15 mouse cellular contexts compared by ENCODE assay signal in the genomic region with DNA sequence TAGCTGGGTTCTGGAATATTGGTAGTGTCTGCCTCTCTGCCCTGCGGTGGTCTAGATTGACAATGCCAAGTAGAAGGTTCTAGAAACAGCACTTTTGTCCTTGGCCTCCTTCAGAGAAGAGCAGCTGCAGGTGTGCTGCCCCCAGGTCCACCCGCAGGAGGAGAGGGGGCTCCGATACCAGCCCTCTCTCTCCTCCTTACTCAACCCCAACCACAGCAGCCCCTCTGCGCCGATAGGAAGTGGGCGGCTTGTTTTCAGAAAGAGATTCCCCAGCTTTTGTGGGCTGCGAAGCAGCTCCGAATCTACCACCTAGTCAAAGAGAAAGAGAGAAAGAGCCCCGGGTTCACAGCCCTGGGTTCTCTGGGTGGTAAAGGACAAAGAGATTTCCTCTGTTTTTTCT. TPM values are rescaled to one million over a fixed set of nuclear protein-coding genes. Genes with fewer than 3 reads are reported as not detected.
"Had no signal": no experiment of that assay in that cellular context is flagged by ENCODE, and none has a peak within 500 bp of the region (broad histone marks: within the 10 kb centered on the region; RNA-seq: fewer than 3 reads in every experiment).

No protein-coding gene starts in this region.

- DNase-seq: kidney, adult 8-10 months; layer of hippocampus, adult 9-11 months; left cerebral cortex, postnatal 4 days; lung, adult 18-20 months; right cerebral cortex, postnatal 14 days had no signal

- ATAC-seq: intestine, postnatal 0 days; midbrain, embryonic 16.5 days had no signal

RNA-seq across cellular contexts. Expression of a gene that starts 18.6 kb away (rescaled TPM):
- total RNA-seq: layer of hippocampus, adult 18-20 months; left cerebral cortex, postnatal 10 days; left cerebral cortex, postnatal 4 days; megakaryocyte-erythroid progenitor cell, adult 5-6 weeks had no signal
- polyA plus RNA-seq: limb, embryonic 13.5 days; liver, embryonic 14.5 days; midbrain, embryonic 12.5 days; midbrain, embryonic 16.5 days; neural tube, embryonic 13.5 days; stomach, postnatal 0 days had no signal

RNA-seq across cellular contexts. Expression of a gene that starts 19.1 kb away (rescaled TPM):
- total RNA-seq: megakaryocyte-erythroid progenitor cell, adult 5-6 weeks had no signal

RNA-seq across cellular contexts. Expression of a gene that starts 32.0 kb away (rescaled TPM):
- total RNA-seq: layer of hippocampus, adult 18-20 months; left cerebral cortex, postnatal 4 days; megakaryocyte-erythroid progenitor cell, adult 5-6 weeks had no signal
- polyA plus RNA-seq: limb, embryonic 13.5 days; liver, embryonic 14.5 days; midbrain, embryonic 12.5 days; midbrain, embryonic 16.5 days; neural tube, embryonic 13.5 days; stomach, postnatal 0 days had no signal
